Mouse (Mus musculus): ENCODE measurements at regions not wholly inside any gene's neighbourhood (a gene's known extent, or its start where the extent isn't known, plus 50 kb on each side); places are given as distances from the start of the nearest gene placed in this dataset.

DNA sequence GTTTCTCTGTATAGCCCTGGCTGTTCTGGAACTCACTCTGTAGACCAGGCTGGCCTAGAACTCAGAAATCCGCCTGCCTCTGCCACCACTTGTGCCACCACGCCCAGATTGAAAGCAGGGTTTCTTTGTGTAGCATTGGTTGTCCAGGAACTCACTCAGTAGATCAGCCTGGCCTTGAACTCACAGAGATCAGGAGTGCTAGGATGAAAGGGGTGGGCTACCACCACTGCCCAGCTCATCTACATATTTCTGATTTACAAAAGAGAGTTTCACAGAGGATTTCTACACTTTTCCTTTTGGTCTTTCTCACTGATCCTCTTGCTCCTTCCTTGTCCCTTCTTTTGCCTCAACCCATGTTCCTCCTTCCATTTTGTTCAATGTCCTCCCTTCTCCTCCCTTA is 53.1 kb upstream of the Lbx1 start:
- Histone ChIP-seq H3K9ac (no peak overlapping the region), H3K27ac (no peak overlapping the region), H3K36me3 (no peaks in the 10 kb centered on the region), H3K9me3 (no peaks in the 10 kb centered on the region), H3K4me1 (peaks cover 5% of the 10 kb centered on the region; the same call in 1 of the 2 replicates), H3K27me3 (peaks cover 30% of the 10 kb centered on the region), H3K4me2 (no peak overlapping the region), H3K4me3 (no peak overlapping the region)
- WGBS = 76% methylated on average over 2 of the region's 2 CpGs
- ATAC-seq (ENCODE audit: borderline replicate concordance, extremely low read depth, low FRiP score, low TSS enrichment) = no peak

DNA sequence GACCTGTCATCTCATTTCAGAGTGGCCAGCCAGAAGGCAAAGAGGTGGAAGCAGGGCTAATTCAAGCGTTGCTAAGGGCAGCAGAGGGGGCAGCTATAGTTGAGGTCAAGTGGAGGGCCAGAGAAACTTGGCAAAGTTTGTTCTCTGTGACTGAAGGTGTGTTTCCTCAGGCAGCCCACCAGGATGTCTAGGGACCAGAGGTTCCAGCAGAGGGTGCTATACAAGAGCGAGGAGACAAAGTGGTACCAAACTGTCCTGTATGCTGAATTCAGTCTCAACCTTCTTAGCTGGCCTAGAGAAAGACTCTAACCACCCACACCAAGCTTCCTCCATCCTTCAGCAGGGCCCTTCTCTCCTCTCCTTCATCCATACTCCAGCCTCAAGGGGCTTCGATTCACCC is 62.2 kb upstream of the Lbx1 start:
- peaks cover 83% of the 10 kb centered on the region for H3K27me3 ChIP-seq
- WGBS = 26% methylated on average over 3 of the region's 3 CpGs
- no peak overlapping the region for H3K27ac ChIP-seq
- H3K9me3 ChIP-seq = no peaks in the 10 kb centered on the region
- H3K4me2 ChIP-seq = no peak overlapping the region
- no peak overlapping the region for H3K4me3 ChIP-seq
- H3K9ac ChIP-seq = no peak overlapping the region
- H3K4me1 ChIP-seq = peaks cover 24% of the 10 kb centered on the region
- no peak for ATAC-seq (ENCODE audit: borderline replicate concordance, extremely low read depth, low FRiP score, low TSS enrichment)
- H3K36me3 ChIP-seq = no peaks in the 10 kb centered on the region

DNA sequence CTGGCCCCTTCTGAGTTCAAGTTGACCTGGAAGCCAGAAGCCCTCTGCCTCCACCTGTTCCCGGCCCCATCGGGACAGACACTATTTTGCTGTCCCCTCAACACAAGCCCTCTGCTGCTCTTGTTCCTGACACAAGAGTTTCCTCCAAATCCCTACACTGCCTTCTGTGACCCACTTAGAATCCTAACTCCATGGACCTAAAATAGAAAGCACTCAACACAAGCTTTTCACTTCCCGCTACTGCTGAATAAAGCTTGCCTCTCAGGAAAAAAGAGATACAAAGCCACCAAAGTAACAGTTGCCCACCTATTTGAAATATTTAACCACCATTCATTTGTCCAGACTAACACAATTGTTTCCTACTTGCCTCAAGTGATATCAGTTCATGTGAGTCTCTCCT is 63.7 kb upstream of the Lbx1 start:
- Histone ChIP-seq H3K9ac (no peak overlapping the region), H3K4me3 (no peak overlapping the region), H3K9me3 (no peaks in the 10 kb centered on the region), H3K4me2 (no peak overlapping the region), H3K27ac (no peak overlapping the region), H3K36me3 (no peaks in the 10 kb centered on the region), H3K27me3 (peaks cover 85% of the 10 kb centered on the region), H3K4me1 (peaks cover 19% of the 10 kb centered on the region)
- ATAC-seq (ENCODE audit: borderline replicate concordance, extremely low read depth, low FRiP score, low TSS enrichment) = no peak
- 69% methylated on average over 3 of the region's 3 CpGs for WGBS

DNA sequence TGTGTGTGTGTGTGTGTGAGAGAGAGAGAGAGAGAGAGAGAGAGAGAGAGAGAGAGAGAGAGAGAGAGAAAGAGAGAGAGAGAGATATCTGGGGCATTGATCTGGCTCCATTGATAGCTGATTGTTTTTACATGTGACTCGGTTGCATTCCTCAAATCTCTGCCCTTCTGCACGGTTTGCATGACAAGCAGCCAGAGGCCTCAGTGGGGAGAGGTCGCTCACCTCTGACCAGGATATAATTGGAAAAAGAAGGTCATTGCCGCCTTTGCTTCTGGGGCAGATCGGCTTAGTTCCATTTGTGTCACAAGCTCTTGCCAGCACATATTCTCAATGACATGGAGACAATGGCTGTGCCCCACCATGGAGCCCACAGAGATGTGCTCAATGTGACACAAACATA is 63.8 kb upstream of the Btrc start:
- no peak overlapping the region for H3K27ac ChIP-seq
- WGBS = 35% methylated on average over 5 of the region's 5 CpGs
- H3K4me3 ChIP-seq = no peak overlapping the region

DNA sequence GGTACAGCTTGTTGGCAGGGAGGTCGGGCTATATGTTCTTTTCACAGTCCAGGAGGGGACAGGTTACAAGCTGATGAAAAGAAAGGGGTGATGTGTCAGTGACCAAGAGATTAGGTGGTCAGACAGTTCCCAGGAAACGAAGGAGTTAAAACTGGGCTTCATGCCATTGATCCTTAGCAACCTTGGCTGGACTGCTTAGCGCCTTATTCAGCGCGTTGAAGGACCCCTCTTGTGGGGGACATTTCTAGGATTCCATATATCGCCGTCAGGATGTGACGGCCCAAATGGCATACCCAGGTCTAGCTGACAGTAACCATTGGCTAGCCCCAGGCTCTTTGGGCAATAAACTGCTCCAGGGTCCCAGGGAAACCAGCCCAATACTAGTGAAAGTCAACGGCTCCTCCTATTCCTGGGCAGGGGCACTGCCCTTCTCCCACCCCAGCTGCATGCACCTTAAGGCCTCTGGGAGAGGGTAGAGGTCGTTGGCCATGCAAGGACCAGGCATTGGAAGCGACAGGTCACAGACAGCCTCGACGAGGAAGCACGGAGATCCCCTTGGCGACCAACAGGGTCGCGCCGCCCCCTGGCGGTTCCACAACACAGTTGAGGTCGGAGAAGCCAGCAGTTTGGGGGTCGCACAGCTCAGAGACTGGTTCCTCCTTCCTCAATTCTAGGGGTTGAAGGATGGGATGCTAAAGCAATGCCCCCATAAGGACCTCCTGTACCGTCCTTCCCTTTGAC is 62.7 kb upstream of the Btrc start:
- Histone ChIP-seq H3K27me3 (peaks cover 88% of the 10 kb centered on the region), H3K9ac (no peak overlapping the region), H3K4me2 (peak overlapping the region; percentile 100), H3K4me1 (peaks cover 19% of the 10 kb centered on the region), H3K9me3 (no peaks in the 10 kb centered on the region), H3K27ac (no peak overlapping the region), H3K36me3 (no peaks in the 10 kb centered on the region), H3K4me3 (peak overlapping the region; percentile 57)
- ATAC-seq (ENCODE audit: borderline replicate concordance, extremely low read depth, low FRiP score, low TSS enrichment) = peak; percentile 36; the same call in 1 of the 2 replicates
- 2% methylated on average over 22 of the region's 22 CpGs for WGBS

More for the DNA sequence above, 63.8 kb upstream of the Btrc start:
- H3K9me3 ChIP-seq = no peaks in the 10 kb centered on the region
- ATAC-seq (ENCODE audit: borderline replicate concordance, extremely low read depth, low FRiP score, low TSS enrichment) = no peak
- H3K4me2 ChIP-seq = no peak overlapping the region
- no peaks in the 10 kb centered on the region for H3K36me3 ChIP-seq
- H3K9ac ChIP-seq = no peak overlapping the region
- peaks cover 86% of the 10 kb centered on the region for H3K27me3 ChIP-seq
- peaks cover 19% of the 10 kb centered on the region for H3K4me1 ChIP-seq

DNA sequence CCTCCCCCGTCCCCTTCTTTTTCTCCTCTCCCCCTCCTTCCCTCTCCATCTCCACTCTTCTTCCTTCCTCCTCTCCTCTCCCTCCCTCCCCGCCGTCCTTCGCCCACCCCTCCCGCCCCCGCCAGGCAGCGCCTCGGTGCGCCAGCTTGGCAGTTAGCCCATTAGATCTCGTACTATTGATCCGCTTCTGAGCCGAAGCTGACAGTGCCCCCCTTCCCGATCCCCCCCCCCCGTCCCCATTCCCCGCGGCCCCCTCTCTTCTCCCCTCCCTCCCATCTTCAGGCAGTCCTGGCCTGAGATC is 62.2 kb upstream of the Btrc start:
- H3K4me2 ChIP-seq = peak overlapping the region; percentile 100
- peak overlapping the region; percentile 52 for H3K9ac ChIP-seq
- WGBS = 2% methylated on average over 14 of the region's 16 CpGs
- H3K27me3 ChIP-seq = peaks cover 88% of the 10 kb centered on the region
- peak overlapping the region; percentile 57 for H3K4me3 ChIP-seq
- peaks cover 19% of the 10 kb centered on the region for H3K4me1 ChIP-seq
- H3K36me3 ChIP-seq = no peaks in the 10 kb centered on the region
- H3K9me3 ChIP-seq = no peaks in the 10 kb centered on the region
- H3K27ac ChIP-seq = no peak overlapping the region
- ATAC-seq (ENCODE audit: borderline replicate concordance, extremely low read depth, low FRiP score, low TSS enrichment) = no peak; the same call in 1 of the 2 replicates

DNA sequence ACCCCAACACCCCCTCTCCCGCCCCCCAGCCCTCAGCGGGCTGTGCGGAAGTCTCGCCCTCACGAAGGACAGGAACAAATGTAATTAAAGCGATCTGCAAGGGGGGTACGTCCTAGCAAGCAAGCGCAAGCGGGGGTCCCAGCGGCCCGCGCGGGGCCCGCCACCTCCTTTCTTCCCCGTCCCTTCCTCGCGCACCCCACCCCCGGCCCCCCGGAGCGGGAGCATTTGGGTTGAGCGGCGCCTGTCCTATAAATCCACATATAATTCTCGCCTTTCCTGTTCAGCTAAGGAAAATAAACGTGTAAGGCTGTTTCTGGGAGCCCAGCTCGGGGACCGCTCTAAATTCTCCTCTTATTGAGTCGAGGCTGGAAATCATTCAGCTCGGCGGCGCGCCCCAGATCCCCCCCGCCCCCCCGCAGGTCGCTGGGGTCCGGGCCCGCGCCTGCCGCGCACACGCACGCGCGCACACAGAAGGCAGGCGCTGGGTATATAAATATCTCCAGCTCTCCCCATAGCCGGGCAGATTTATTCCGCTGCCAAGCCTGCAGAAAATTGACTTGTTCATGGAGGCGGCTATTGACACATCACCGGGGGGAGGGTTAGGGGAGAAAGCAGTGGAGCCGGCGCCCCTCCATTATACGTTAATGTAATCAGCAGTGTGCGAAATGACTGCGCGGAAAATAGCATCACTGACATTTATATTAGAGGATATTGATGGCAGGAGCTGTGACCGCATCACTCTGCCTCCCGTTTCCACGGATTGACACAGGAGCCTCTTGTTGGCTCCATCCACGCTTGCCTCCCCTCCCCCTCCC is 61.6 kb upstream of the Btrc start:
- Histone ChIP-seq H3K4me1 (peaks cover 19% of the 10 kb centered on the region), H3K9ac (peak overlapping the region; percentile 52), H3K36me3 (no peaks in the 10 kb centered on the region), H3K27ac (no peak overlapping the region), H3K9me3 (no peaks in the 10 kb centered on the region), H3K27me3 (peaks cover 88% of the 10 kb centered on the region), H3K4me3 (peak overlapping the region; percentile 57), H3K4me2 (peak overlapping the region; percentile 100)
- ATAC-seq (ENCODE audit: borderline replicate concordance, extremely low read depth, low FRiP score, low TSS enrichment) = peak; percentile 33; the same call in 1 of the 2 replicates
- under 1% methylated on average over 56 of the region's 58 CpGs for WGBS

DNA sequence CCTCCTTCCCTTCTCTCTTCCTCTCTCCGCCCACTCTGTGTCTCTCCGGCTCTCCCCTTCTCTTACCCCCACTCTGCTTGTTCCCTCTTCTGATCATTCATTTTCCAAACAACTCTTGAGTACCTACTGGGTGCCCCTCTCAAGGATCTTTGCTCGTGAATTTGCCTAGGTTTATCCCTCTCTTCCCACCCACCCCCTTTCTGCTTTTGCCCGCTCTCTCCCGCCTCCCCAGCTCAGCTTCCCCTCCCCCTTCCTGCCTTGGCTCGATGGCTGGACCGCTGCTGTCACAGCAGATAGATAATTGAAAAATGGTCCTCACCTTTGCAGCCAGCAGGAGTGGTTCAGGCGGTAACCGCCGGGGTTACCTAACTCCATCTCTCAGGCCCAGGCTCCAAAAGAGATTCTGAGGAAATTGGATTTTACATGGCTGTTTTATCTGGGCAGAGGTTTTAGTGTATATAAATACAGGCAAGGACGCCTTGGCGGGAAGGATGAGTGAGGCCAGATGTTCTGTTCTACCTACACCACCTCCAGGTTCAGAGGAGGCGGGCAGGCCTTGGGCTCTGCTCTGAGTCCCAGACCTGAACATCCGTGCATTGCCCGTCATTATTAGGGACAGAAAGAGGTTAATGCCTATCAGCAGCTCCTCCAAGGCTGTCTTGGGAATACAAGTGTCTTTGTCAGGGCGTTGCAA is 60.8 kb upstream of the Btrc start:
- Histone ChIP-seq H3K36me3 (no peaks in the 10 kb centered on the region), H3K4me1 (peaks cover 19% of the 10 kb centered on the region), H3K9me3 (no peaks in the 10 kb centered on the region), H3K4me2 (peak overlapping the region; percentile 100), H3K9ac (0 out of 2 replicates have a peak overlapping the region, but pooled peaks have one; percentile 52), H3K27ac (no peak overlapping the region), H3K4me3 (peak overlapping the region; percentile 57), H3K27me3 (peaks cover 86% of the 10 kb centered on the region)
- WGBS = 7% methylated on average over 16 of the region's 16 CpGs
- ATAC-seq (ENCODE audit: borderline replicate concordance, extremely low read depth, low FRiP score, low TSS enrichment) = no peak

DNA sequence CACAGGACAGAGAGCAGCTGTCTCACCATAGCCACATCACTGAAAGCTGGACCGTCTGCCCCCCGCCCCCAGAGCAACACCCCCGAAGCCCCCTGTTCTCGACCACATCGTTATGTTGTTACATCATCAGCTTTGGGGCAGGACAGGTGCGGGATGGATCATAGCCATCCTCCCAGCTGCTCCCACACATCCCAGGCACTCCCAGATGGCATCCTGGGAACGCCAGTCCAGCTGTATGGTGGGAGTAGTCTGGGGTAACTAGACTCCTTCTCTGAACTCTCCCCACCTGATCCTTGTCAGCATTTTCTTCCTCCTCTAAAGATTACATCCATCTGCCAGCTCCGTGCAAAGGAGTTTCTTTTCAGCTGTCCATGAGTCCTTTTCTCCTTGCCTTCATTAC is 59.0 kb upstream of the Btrc start:
- Histone ChIP-seq H3K36me3 (no peaks in the 10 kb centered on the region), H3K27me3 (peaks cover 75% of the 10 kb centered on the region), H3K27ac (no peak overlapping the region), H3K9ac (no peak overlapping the region), H3K4me3 (no peak overlapping the region), H3K4me2 (no peak overlapping the region), H3K4me1 (peaks cover 19% of the 10 kb centered on the region), H3K9me3 (no peaks in the 10 kb centered on the region)
- WGBS = 9% methylated on average over 8 of the region's 8 CpGs
- ATAC-seq (ENCODE audit: borderline replicate concordance, extremely low read depth, low FRiP score, low TSS enrichment) = no peak

DNA sequence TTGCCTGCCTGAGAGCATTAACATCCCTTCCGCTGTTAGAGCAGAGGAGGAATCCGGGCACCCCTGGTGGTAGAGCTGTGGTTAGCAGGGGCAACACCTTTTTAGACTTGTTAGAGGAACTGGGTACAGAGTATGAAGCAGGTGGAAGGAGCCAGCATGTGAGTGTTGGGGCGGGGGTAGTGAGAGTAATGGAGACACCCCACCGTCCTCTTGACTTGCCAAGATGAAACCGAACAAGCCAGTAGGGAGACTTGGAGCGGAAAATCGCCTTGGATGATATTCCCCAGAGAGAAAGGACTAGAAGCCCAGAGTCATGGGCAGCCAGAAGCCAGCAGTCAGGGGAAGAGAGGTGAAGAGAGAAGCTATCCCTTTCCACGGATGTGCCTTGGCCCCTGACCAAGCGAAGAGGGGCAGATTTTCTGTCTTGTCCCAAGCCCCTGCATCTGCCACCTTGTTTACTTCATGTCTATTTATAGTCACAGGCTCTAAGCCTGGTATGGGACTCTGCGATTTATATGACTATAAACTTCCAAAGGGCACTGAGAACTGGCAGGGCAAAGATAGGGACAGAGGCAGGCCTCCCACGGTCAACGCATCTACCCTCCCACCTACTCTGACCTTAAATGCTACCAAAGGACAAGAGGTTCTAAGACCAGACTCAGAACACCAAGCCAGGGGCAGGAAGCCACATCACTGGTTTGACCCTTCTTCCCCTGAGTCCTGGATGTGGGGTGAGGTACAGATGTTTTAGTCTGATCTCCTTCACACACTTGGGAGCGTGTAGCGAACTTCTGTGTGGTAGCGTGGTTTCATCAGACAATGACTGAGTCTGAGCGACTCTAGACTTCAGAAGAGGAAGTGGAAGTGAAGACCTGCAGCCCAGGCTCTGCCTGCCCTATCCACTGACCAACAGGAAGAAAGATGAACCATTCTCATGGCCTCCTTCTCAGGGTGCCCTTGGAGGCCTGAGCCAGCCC is 55.9 kb upstream of the Btrc start:
- H3K36me3 ChIP-seq = no peaks in the 10 kb centered on the region
- H3K9me3 ChIP-seq = no peaks in the 10 kb centered on the region
- no peak overlapping the region for H3K27ac ChIP-seq
- no peak overlapping the region for H3K9ac ChIP-seq
- H3K4me1 ChIP-seq = peaks cover 2% of the 10 kb centered on the region; the same call in 1 of the 2 replicates
- no peak overlapping the region for H3K4me3 ChIP-seq
- no peak overlapping the region for H3K4me2 ChIP-seq
- H3K27me3 ChIP-seq = peaks cover 49% of the 10 kb centered on the region
- WGBS = 50% methylated on average over 16 of the region's 16 CpGs
- ATAC-seq (ENCODE audit: borderline replicate concordance, extremely low read depth, low FRiP score, low TSS enrichment) = no peak

DNA sequence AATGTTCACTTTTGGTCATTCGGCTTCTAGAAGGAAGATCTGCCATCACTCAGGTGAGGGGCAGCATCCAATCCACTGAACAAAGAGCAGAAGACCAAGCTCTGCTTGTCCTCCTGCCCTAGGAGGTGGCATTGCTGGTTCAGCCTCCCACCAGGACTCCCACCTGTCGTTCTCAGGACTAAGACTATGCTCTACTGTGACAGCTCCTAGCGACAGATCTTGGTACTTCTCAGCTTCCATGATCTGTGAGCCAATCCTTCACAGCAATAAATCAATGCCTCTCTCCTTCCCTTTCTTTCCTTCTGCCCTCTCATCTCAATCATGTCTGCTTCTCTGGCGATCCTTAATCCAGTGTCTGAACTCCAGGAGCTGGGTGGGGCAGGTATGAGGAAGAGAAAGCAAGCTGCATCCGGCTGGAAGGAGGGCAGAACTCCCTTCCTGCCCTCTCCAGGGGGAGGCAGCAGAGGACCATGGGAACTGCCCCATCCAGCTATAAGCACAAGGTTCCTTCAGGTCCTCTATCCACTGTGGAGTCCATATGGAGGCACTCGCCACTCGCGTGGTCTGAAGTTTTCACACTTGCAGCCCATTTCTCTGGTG is 54.8 kb upstream of the Btrc start:
- Histone ChIP-seq H3K4me3 (no peak overlapping the region), H3K27me3 (peaks cover 37% of the 10 kb centered on the region), H3K9ac (no peak overlapping the region), H3K4me1 (0 out of 2 replicates have a peak, but pooled peaks cover 3% of the 10 kb centered on the region), H3K36me3 (no peaks in the 10 kb centered on the region), H3K27ac (no peak overlapping the region), H3K4me2 (no peak overlapping the region), H3K9me3 (no peaks in the 10 kb centered on the region)
- no peak for ATAC-seq (ENCODE audit: borderline replicate concordance, extremely low read depth, low FRiP score, low TSS enrichment)
- 45% methylated on average over 8 of the region's 8 CpGs for WGBS
